Mouse (Mus musculus): ENCODE results near the gene Angel1. TPM values are rescaled to one million over a fixed set of nuclear protein-coding genes. Genes with fewer than 3 reads are reported as not detected.

Gene Angel1
- polyA plus RNA-seq, 1 experiment from 2014 or later: 5.6 TPM

DNA sequence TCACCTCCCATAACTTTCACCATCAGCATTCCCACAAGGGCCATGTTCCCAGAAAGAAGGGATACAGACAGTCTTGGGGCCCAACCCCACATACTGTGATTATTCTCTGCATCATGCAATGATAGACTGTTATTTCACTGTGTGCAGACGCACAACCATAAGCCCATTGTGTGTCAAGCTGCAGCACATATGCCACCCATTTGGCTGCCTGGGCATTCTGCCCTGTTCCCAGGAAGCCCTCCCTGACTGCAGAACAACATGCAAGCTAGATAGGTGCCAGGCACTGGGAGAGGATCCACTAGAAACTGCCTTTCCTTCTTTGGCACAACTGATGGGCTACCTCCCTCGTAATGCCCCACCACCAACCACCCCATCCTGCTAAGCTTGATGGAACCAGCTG is 57.9 kb downstream of the Angel1 start:
- Histone ChIP-seq H3K27ac (no peak overlapping the region), H3K9me3 (no peaks in the 10 kb centered on the region), H3K36me3 (no peaks in the 10 kb centered on the region), H3K4me3 (replicated peaks) (no peak overlapping the region), H3K27me3 (replicated peaks) (no peaks in the 10 kb centered on the region), H3K4me2 (replicated peaks) (no peak overlapping the region), H3K9ac (no peak overlapping the region), H3K4me1 (replicated peaks) (no peaks in the 10 kb centered on the region)
- ATAC-seq: no peak
- WGBS: 87% methylated on average over 2 of the region's 2 CpGs

DNA sequence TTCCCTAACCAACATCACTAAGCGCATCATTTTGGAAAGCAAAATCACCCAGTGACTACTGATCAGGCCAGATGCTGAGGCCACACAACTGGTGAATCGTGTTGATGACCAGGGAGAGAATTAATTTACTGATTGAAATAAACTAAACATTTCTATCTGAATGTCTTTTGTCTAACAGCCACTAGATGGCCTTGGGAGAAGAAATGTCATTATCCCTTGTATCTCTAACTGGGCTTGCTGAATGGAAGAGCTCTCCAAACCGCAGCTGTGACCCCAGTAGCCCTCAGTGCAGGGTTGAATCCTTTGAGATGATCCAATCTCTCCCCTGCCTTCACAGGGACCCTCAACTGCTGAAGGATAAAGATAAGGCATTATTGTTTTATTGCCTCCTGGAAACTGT is 60.6 kb downstream of the Angel1 start:
- no peak overlapping the region for H3K4me2 ChIP-seq (replicated peaks)
- no peaks in the 10 kb centered on the region for H3K27me3 ChIP-seq (replicated peaks)
- H3K9me3 ChIP-seq: no peaks in the 10 kb centered on the region
- H3K4me1 ChIP-seq (replicated peaks): no peaks in the 10 kb centered on the region
- whole genome bisulfite sequencing: 56% methylated on average over 3 of the region's 3 CpGs
- H3K4me3 ChIP-seq (replicated peaks): no peak overlapping the region
- no peak for ATAC-seq
- H3K27ac ChIP-seq: no peak overlapping the region
- H3K36me3 ChIP-seq: no peaks in the 10 kb centered on the region
- no peak overlapping the region for H3K9ac ChIP-seq

DNA sequence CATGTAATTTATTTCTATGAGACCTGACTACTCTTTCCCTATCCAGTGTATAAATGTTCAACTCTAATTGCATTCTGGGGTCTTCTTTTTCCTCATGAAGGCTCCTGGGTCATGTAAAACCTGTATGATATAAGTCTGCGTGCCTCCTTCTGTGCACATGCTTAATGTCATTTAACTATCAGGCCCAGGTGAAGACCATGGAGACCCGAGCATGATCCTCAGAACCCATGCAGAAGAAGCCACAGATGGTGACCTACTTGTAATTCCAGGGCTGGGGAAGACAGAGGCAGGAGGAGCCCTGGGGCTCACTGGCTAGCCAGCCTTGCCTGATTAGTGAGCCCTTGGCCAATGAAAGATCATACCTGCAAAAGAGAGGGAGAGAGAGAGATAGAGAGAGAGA is 65.8 kb downstream of the Angel1 start:
- Histone ChIP-seq H3K36me3 (no peaks in the 10 kb centered on the region), H3K9ac (no peak overlapping the region), H3K27ac (no peak overlapping the region), H3K4me3 (replicated peaks) (no peak overlapping the region), H3K9me3 (no peaks in the 10 kb centered on the region), H3K4me1 (replicated peaks) (no peaks in the 10 kb centered on the region), H3K27me3 (replicated peaks) (no peaks in the 10 kb centered on the region), H3K4me2 (replicated peaks) (no peak overlapping the region)
- ATAC-seq: no peak
- 78% methylated on average over 2 of the region's 2 CpGs for WGBS

DNA sequence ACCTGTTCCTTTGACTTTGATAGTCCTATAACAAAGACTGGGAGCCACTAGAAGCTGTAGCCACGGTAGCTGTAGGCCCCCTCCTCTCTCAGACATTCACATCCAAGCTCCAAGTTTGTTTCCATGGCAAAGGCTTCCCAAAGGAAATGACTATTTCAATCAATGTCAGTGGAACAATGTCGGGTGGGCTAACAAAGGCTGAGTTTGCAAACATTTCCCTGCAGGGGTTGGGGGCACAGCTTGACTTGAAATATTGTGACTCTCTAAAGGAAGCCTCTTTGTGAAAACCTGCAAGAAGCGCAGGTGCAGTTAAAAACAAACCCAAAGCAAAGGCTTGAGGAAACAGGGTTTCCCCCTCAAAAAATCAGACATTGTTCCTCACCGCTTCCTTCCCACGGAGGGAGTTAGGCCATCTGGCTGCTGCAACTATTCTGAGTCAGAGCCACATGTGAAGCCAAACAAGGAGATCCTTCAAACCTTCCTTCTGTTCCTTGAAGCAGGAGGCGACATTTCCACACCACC is 66.8 kb downstream of the Angel1 start:
- Histone ChIP-seq H3K4me2 (replicated peaks) (no peak overlapping the region), H3K9me3 (no peaks in the 10 kb centered on the region), H3K36me3 (no peaks in the 10 kb centered on the region), H3K4me1 (replicated peaks) (no peaks in the 10 kb centered on the region), H3K27ac (no peak overlapping the region), H3K4me3 (replicated peaks) (no peak overlapping the region), H3K9ac (no peak overlapping the region), H3K27me3 (replicated peaks) (no peaks in the 10 kb centered on the region; the same call in 1 of the 2 replicates)
- no peak for ATAC-seq
- WGBS: 39% methylated on average over 6 of the region's 6 CpGs

DNA sequence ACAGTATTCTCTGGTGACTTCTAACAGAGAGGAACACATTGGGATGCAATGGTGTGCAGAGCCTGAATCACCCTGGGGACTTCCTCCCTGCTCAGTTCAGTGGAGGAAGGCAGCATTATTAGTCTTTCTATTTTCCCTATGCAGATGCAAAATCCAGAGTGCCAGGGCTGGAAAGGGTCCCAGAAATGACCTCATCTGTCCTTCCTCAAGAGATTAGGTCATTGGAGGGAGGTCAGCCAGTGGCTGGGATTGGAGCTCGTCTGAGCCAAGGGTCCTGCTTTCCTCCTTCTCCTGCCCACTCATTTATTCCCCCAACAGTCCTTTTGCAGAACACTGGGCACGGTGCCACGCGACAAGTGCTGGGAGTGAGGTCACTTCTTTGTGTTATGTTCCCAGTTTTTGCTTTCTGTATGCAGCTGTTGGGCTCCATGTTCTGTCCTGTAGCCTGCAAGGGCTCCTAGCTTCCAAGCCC is 73.7 kb downstream of the Angel1 start:
- Histone ChIP-seq H3K27me3 (replicated peaks) (no peaks in the 10 kb centered on the region; the same call in 1 of the 2 replicates), H3K4me2 (replicated peaks) (no peak overlapping the region), H3K9ac (no peak overlapping the region), H3K4me3 (replicated peaks) (no peak overlapping the region), H3K9me3 (no peaks in the 10 kb centered on the region), H3K4me1 (replicated peaks) (no peaks in the 10 kb centered on the region), H3K27ac (peak overlapping the region; percentile 15; the same call in 1 of the 2 replicates), H3K36me3 (no peaks in the 10 kb centered on the region)
- ATAC-seq: peak; percentile 85
- 46% methylated on average over 4 of the region's 4 CpGs for WGBS

DNA sequence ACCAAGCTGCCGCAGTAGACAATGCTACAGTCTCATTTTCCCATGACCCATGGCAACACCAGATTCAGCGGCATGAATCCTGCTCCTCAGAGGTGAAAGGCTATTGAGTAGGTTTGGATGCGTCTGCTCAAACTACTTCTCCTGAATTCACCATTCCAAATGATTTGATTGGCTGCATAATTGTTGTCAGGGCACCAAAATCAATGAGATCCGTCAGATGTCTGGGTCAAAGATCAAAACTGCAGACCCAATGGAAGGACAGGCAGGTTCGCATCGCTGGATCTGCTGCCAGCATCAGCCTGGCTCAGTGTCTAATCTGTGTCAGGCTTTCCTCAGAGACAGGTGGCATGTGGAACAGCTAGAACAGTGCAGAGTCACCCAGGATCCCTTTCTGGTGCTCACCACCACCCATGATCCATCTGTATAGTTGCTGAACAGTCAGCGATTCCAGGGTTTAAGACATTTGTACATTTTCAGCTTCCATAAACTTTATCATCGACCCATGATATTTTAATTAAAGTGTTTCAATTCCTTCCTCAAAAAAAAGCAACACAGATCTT is 74.9 kb downstream of the Angel1 start:
- Histone ChIP-seq H3K9me3 (no peaks in the 10 kb centered on the region), H3K27ac (no peak overlapping the region)
- no peak for ATAC-seq

More for the DNA sequence above, 74.9 kb downstream of the Angel1 start:
- Histone ChIP-seq H3K27me3 (replicated peaks) (no peaks in the 10 kb centered on the region; the same call in 1 of the 2 replicates), H3K36me3 (no peaks in the 10 kb centered on the region), H3K4me1 (replicated peaks) (0 out of 2 replicates have a peak, but pooled peaks cover 4% of the 10 kb centered on the region), H3K4me2 (replicated peaks) (no peak overlapping the region), H3K4me3 (replicated peaks) (no peak overlapping the region), H3K9ac (no peak overlapping the region)
- WGBS: 87% methylated on average over 8 of the region's 8 CpGs

Other genes starting within 250 kb of the Angel1 start
- gene Vash1, start 47.8 kb downstream of the Angel1 start, polyA plus RNA-seq (2015; fragmentation: Nextera tagmentation; extraction: Ambion mirVana): 7.8 and 9.1 TPM in 2 replicates
- not detected in 2 replicates for gene Lrrc74a, start 7.9 kb upstream of the Angel1 start, polyA plus RNA-seq (2015; fragmentation: Nextera tagmentation; extraction: Ambion mirVana)
- gene Irf2bpl, start 158.3 kb upstream of the Angel1 start, polyA plus RNA-seq (2015; fragmentation: Nextera tagmentation; extraction: Ambion mirVana): 19.6 and 22.4 TPM in 2 replicates
- 10.6 TPM in 2 replicates for gene Cipc, start 220.6 kb upstream of the Angel1 start, polyA plus RNA-seq (2015; fragmentation: Nextera tagmentation; extraction: Ambion mirVana)